In the genomic region with DNA sequence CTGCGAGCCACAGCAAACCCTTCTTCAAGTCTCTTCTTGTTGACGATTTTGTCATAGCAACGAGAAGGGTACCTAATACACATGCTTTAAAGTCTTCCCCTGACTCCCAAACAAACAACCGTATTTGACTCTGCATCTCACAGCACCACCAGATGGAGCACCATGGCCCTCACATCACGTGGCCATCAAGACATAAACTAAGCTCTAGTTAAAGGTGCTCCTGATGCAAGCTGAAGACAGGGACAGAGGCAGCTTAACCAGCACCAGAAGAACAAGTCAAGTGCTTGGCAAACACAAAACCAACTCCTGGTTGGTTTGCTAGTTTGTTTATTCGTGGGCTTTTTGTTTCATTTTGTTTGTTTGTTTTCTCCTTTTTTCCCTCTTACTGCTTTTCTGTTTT, we compare ENCODE assay signal across 10 mouse cellular contexts. TPM values are rescaled to one million over a fixed set of nuclear protein-coding genes. Genes with fewer than 3 reads are reported as not detected.
DNase-seq lines count a peak whose midpoint lies in the region; TF ChIP-seq lines count a peak whose summit lies in the region.
"Had no signal": no experiment of that assay in that cellular context is flagged by ENCODE, and none has a peak within 500 bp of the region (broad histone marks: within the 10 kb centered on the region; RNA-seq: fewer than 3 reads in every experiment).

No protein-coding gene starts in this region.

- in situ Hi-C loops in CH12.LX (cut with MboI; ENCODE audit: low pct_ligation_motif_present, low pct_unique_long_range_greater_than_20kb, low sequenced_read_pairs) = no loop called here

- dilution Hi-C loops in CH12.LX (cut with MboI; ENCODE audit: extremely low pct_ligation_motif_present, extremely low pct_unique_long_range_greater_than_20kb, low sequenced_read_pairs) = no loop called here

- peaks cover 0 to 19% of the 10 kb centered on the region in 2 experiments; a peak in 1 of 4 replicates for H3K4me1 ChIP-seq in CH12.LX (ENCODE audit: control insufficient read depth in 1 of 2, insufficient read depth in 2 of 2)

- DNase-seq in cerebellum, postnatal 14 days = peak; percentile 30 to 47
- no peak for DNase-seq in cerebellum, adult 11-12 months
- peak in 1 of 2 experiments; percentile 7 for DNase-seq in left cerebral cortex, adult 2 months (ENCODE audit: extremely low spot score in 1 of 2, low spot score in 2 of 2)
- DNase-seq in left cerebral cortex, adult 8-10 months (ENCODE audit: low spot score in 2 of 2) = no peak
- peak; percentile 20 for DNase-seq in CH12.LX (ENCODE audit: extremely low read depth)
- DNase-seq in kidney, postnatal 4 days = peak; percentile 27 to 43
- DNase-seq in right cerebral cortex, postnatal 25 days = no peak
- DNase-seq in adrenal gland, postnatal 25 days = no peak

- TF ChIP-seq EP300 in CH12.LX (IDR thresholded peaks at IDR 0.05; ENCODE audit: low read length) = no peak

- TF ChIP-seq RAD21 in CH12.LX (IDR thresholded peaks at IDR 0.05; ENCODE audit: low read depth, low read length) = no peak; the same call in none of the 2 replicates

- no peaks in the 10 kb centered on the region for H3K9me3 ChIP-seq in CH12.LX (replicated peaks; ENCODE audit: low read length)
- H3K9me3 ChIP-seq: heart, embryonic 15.5 days; midbrain, embryonic 12.5 days had no signal

- no peak overlapping the region for H3K9ac ChIP-seq in CH12.LX (ENCODE audit: insufficient read depth, low read depth)
- H3K9ac ChIP-seq: heart, embryonic 15.5 days; midbrain, embryonic 12.5 days had no signal

- H3K4me3 ChIP-seq in left cerebral cortex, adult 2 months = no peak overlapping the region
- no peak overlapping the region for H3K4me3 ChIP-seq in CH12.LX (replicated peaks in 1 of 3; ENCODE audit: low read depth in 2 of 3, low read length in 2 of 3, poor library complexity in 1 of 3)
- H3K4me3 ChIP-seq: heart, embryonic 15.5 days; midbrain, embryonic 12.5 days had no signal

- peak; percentile 38 for TF ChIP-seq CTCF in left cerebral cortex, adult 2 months (IDR thresholded peaks at IDR 0.05)
- peak in 1 of 2 experiments; percentile 40; a peak in 2 of 4 replicates for TF ChIP-seq CTCF in CH12.LX (conservative IDR thresholded peaks at IDR 0.05 in 1 of 2, IDR thresholded peaks at IDR 0.05 in 1 of 2; ENCODE audit: low read depth in 2 of 2, low read length in 2 of 2)

- TF ChIP-seq POLR2A in CH12.LX (IDR thresholded peaks at IDR 0.05; ENCODE audit: low read depth, low read length) = no peak

- no peak overlapping the region for H3K4me2 ChIP-seq in CH12.LX (ENCODE audit: insufficient read depth, low read depth, poor library complexity, severe bottlenecking)
- H3K4me2 ChIP-seq: heart, embryonic 15.5 days; midbrain, embryonic 12.5 days had no signal

- H3K27ac ChIP-seq in left cerebral cortex, adult 2 months = peak overlapping the region; percentile 33
- H3K27ac ChIP-seq in CH12.LX (ENCODE audit: insufficient read depth, low read depth) = no peak overlapping the region
- H3K27ac ChIP-seq: heart, embryonic 15.5 days; midbrain, embryonic 12.5 days had no signal

- no peaks in the 10 kb centered on the region for H3K27me3 ChIP-seq in CH12.LX (replicated peaks)
- H3K27me3 ChIP-seq: heart, embryonic 15.5 days; midbrain, embryonic 12.5 days had no signal

- intact Hi-C loops in left cerebral cortex, adult 2 months (cut with DNase I) = no loop called here

- peaks cover 9% of the 10 kb centered on the region for H3K79me2 ChIP-seq in CH12.LX (replicated peaks; ENCODE audit: control insufficient read depth, extremely low read depth, insufficient read depth, poor library complexity, severe bottlenecking)

- peaks cover 5 to 59% of the 10 kb centered on the region in 2 experiments for H3K36me3 ChIP-seq in CH12.LX (replicated peaks in 1 of 2; ENCODE audit: control insufficient read depth in 1 of 2, insufficient read depth in 1 of 2, low read length in 1 of 2)
- H3K36me3 ChIP-seq: heart, embryonic 15.5 days had no signal

TF ChIP-seq in CH12.LX, 34 proteins besides CTCF, POLR2A, EP300 and RAD21:
- TF ChIP-seq USF1 (IDR thresholded peaks at IDR 0.05; ENCODE audit: low read depth, low read length) (0 out of 2 replicates have a peak, but pooled peaks have one; percentile 5), SMC3 (IDR thresholded peaks at IDR 0.05; ENCODE audit: low read depth, low read length) (peak; percentile 29), MYC (IDR thresholded peaks at IDR 0.05; ENCODE audit: low read depth, low read length) (no peak)
TF ChIP-seq in CH12.LX: peak in this region for 2.

RNA-seq across cellular contexts. Expression of a gene that starts 17.3 kb away (rescaled TPM):
- 10 to 100 TPM; 13.1 to 15.1 TPM for total RNA-seq in left cerebral cortex, adult 2 months (2021)
- total RNA-seq in left cerebral cortex, adult 8-10 months (2022) = 10 to 100 TPM; 12.4 to 15.6 (median 13.1) TPM
- 9.5 and 9.9 TPM in 2 replicates for total RNA-seq in CH12.LX (2012; rRNA removed)
- total RNA-seq in CH12.LX (2014; rRNA removed) = 12.6 and 12.9 TPM in 2 replicates
- 18.3 and 22.9 TPM in 2 replicates for polyA plus RNA-seq in CH12.LX (2012; ENCODE audit: insufficient read length, low read depth)
- total RNA-seq in adrenal gland, postnatal 25 days (2021) = 21.1 and 21.7 TPM in 2 replicates

RNA-seq across cellular contexts. Expression of a gene that starts 17.3 kb away (rescaled TPM):
- 10 to 100 TPM in 1 of 2 experiments, 1 to 10 TPM in 1; 8.9 to 14.3 TPM for total RNA-seq in left cerebral cortex, adult 2 months (2021)
- 10 to 100 TPM in 3 of 4 experiments, 1 to 10 TPM in 1; 8.1 to 12.6 (median 11.3) TPM for total RNA-seq in left cerebral cortex, adult 8-10 months (2022)
- total RNA-seq in CH12.LX (2012; rRNA removed) (8.3 and 9.3 TPM in 2 replicates), CH12.LX (2014; rRNA removed) (14.8 and 15.7 TPM in 2 replicates)
- 11.4 and 13.1 TPM in 2 replicates for polyA plus RNA-seq in CH12.LX (2012; ENCODE audit: insufficient read length, low read depth)
- 15.0 and 16.2 TPM in 2 replicates for total RNA-seq in adrenal gland, postnatal 25 days (2021)

Comparison
In these comparisons a context has a peak if more than half of its experiments do, and no peak if none do; other contexts are left out.
1. DNase-seq: peak in cerebellum, postnatal 14 days (2 of 2), CH12.LX (single experiment) and kidney, postnatal 4 days (2 of 2); none in cerebellum, adult 11-12 months (single experiment), left cerebral cortex, adult 8-10 months (0 of 2), right cerebral cortex, postnatal 25 days (single experiment) and adrenal gland, postnatal 25 days (single experiment).